Mouse (Mus musculus) lung, postnatal 0 days (tissue): ENCODE measurements at regions not wholly inside any gene's neighbourhood (a gene's known extent, or its start where the extent isn't known, plus 50 kb on each side); places are given as distances from the start of the nearest gene placed in this dataset.

Source experiments
- ATAC-seq: fragments of 200-750 bp; cut with Nextera tagmentation; 2 replicates; pipeline ENCODE4 v1.8.0; 2017; ENCODE audit warnings: moderate library complexity
- DNase-seq: peaks from one replicate; pipeline ENCODE4 v3.0.0-alpha.2; 2016; ENCODE audit warnings: low spot score
- H3K27ac ChIP-seq: fragments of 300-500 bp; sonication (generic); 2 replicates; pipeline ENCODE4 v1.5.1; 2014; ENCODE audit warnings: antibody characterized with exemption, mild to moderate bottlenecking, low read length, mixed read lengths
- H3K27me3 ChIP-seq: fragments of 300-500 bp; sonication (generic); replicated peaks from 2 replicates; pipeline ENCODE4 v1.6.1; 2014; ENCODE audit warnings: low read length, mixed read lengths; ENCODE audit not compliant: insufficient read depth
- H3K36me3 ChIP-seq: fragments of 300-500 bp; sonication (generic); 2 replicates; pipeline ENCODE4 v1.6.1; 2014; ENCODE audit warnings: low read length, mixed read lengths; ENCODE audit not compliant: insufficient read depth
- H3K4me1 ChIP-seq: fragments of 300-500 bp; sonication (generic); 2 replicates; pipeline ENCODE4 v1.6.1; 2014; ENCODE audit warnings: antibody characterized with exemption, low read depth, low read length, mixed read lengths; ENCODE audit not compliant: insufficient read depth
- H3K4me2 ChIP-seq: fragments of 300-500 bp; sonication (generic); replicated peaks from 2 replicates; pipeline ENCODE4 v1.6.1; 2014; ENCODE audit warnings: low read depth, mild to moderate bottlenecking, low read length, moderate library complexity, mixed read lengths
- H3K4me3 ChIP-seq: fragments of 300-500 bp; sonication (generic); 2 replicates; pipeline ENCODE4 v1.5.1; 2014; ENCODE audit warnings: low read depth, low read length
- H3K9ac ChIP-seq: fragments of 300-500 bp; sonication (generic); replicated peaks from 2 replicates; pipeline ENCODE4 v1.6.1; 2014; ENCODE audit warnings: low read depth, mild to moderate bottlenecking
- H3K9me3 ChIP-seq: fragments of 300-500 bp; sonication (generic); 2 replicates; pipeline ENCODE4 v1.6.1; 2016; ENCODE audit warnings: low read length, mixed read lengths
- CTCF ChIP-seq: IDR thresholded peaks from 2 replicates; pipeline ENCODE4 v1.5.1; 2016; ENCODE audit warnings: antibody characterized with exemption, mild to moderate bottlenecking
- EP300 ChIP-seq: IDR thresholded peaks from 2 replicates; pipeline ENCODE4 v1.6.1; 2016; ENCODE audit warnings: antibody characterized with exemption, mild to moderate bottlenecking, control low read depth
- WGBS: fragments of 180-500 bp; shearing (Covaris S2); extraction: QIAGEN DNeasy Blood & Tissue Kit; methylation state at CpG from one replicate; pipeline ENCODE4 v1.1.7; 2014; 5-methylcytosine and 5-hydroxymethylcytosine counted together

DNA sequence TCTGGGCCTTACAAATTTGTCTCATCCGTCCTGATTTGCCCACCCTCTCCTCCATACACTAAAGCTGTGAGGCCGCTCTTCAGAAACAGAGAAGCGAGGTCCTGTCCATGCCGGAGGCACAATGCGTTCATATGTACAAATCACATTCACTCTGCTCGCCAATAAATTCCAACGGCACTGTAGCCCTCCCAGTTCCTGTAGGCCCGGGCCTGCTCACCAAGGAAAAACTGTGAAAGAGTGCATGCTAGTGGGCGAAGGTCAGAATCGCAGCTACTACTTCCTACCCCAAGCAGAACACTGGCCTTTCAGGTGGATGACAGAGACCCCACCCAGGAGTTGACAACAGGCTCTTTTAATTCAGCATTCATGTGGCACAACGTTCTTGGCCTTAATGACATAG lies 278.7 kb downstream of the Insig2 start:
- WGBS, result 28% methylated on average over 11 of the region's 11 CpGs

DNA sequence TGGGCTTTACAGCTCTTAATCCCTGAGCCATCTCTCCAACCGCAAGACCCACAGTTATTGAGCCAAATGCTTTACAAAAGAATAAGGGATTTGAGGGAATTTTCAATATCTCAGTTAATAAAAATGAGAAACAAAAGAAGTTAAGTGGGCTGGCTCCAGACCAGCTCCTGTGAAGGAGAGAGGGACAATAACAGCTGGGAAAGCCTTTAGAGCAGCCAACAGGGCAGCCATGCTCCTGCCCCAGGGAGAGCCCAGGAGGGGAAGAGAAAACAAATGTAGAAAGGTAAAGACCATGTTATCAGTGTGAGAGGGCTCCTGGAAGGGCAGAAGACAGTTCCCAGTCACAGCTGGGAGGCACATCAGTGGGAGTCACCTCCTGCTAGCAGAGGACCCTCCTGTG lies 257.8 kb downstream of the Insig2 start:
- no peak overlapping the region for H3K4me2 ChIP-seq
- H3K9ac ChIP-seq, result no peak overlapping the region
- no peaks in the 10 kb centered on the region for H3K9me3 ChIP-seq
- no peak for TF ChIP-seq CTCF
- TF ChIP-seq EP300, result no peak
- no peak overlapping the region for H3K27ac ChIP-seq
- 76% methylated on average over 1 of the region's 1 CpGs for WGBS
- no peak for ATAC-seq
- H3K4me3 ChIP-seq, result no peak overlapping the region
- no peak for DNase-seq
- no peaks in the 10 kb centered on the region for H3K36me3 ChIP-seq
- H3K4me1 ChIP-seq, result no peaks in the 10 kb centered on the region
- no peaks in the 10 kb centered on the region for H3K27me3 ChIP-seq

More for the DNA sequence above, 278.7 kb downstream of the Insig2 start:
- no peaks in the 10 kb centered on the region for H3K9me3 ChIP-seq
- no peak overlapping the region for H3K4me3 ChIP-seq
- H3K27me3 ChIP-seq, result no peaks in the 10 kb centered on the region
- TF ChIP-seq CTCF (peak; percentile 53), EP300 (no peak)
- no peaks in the 10 kb centered on the region for H3K4me1 ChIP-seq
- no peak overlapping the region for H3K4me2 ChIP-seq
- no peaks in the 10 kb centered on the region for H3K36me3 ChIP-seq
- H3K27ac ChIP-seq, result no peak overlapping the region
- no peak overlapping the region for H3K9ac ChIP-seq
- ATAC-seq, result no peak
- DNase-seq, result peak; percentile 49

GRCm38 (mm10) chr1:121082839-121083238 lies 249.6 kb downstream of the Insig2 start:
- Histone ChIP-seq H3K27me3 (no peaks in the 10 kb centered on the region), H3K27ac (no peak overlapping the region), H3K9ac (no peak overlapping the region), H3K4me3 (no peak overlapping the region), H3K4me1 (no peaks in the 10 kb centered on the region), H3K36me3 (no peaks in the 10 kb centered on the region), H3K4me2 (no peak overlapping the region), H3K9me3 (no peaks in the 10 kb centered on the region)
- WGBS, result 43% methylated on average over 5 of the region's 5 CpGs
- ATAC-seq, result no peak
- no peak for DNase-seq
- TF ChIP-seq EP300 (no peak), CTCF (no peak)

GRCm38 (mm10) chr1:121085101-121085727 lies 247.2 kb downstream of the Insig2 start:
- Histone ChIP-seq H3K36me3 (no peaks in the 10 kb centered on the region), H3K27ac (no peak overlapping the region), H3K4me1 (no peaks in the 10 kb centered on the region), H3K9me3 (no peaks in the 10 kb centered on the region), H3K9ac (no peak overlapping the region), H3K4me3 (no peak overlapping the region), H3K4me2 (no peak overlapping the region), H3K27me3 (no peaks in the 10 kb centered on the region)
- DNase-seq, result no peak
- ATAC-seq, result no peak
- no peak for TF ChIP-seq CTCF
- TF ChIP-seq EP300, result no peak
- WGBS, result 37% methylated on average over 2 of the region's 2 CpGs

GRCm38 (mm10) chr1:121087124-121087887 lies 245.1 kb downstream of the Insig2 start:
- WGBS, result 29% methylated on average over 7 of the region's 7 CpGs
- no peaks in the 10 kb centered on the region for H3K36me3 ChIP-seq
- H3K4me3 ChIP-seq, result no peak overlapping the region
- no peak for ATAC-seq
- H3K27ac ChIP-seq, result no peak overlapping the region
- H3K4me1 ChIP-seq, result no peaks in the 10 kb centered on the region
- H3K9me3 ChIP-seq, result no peaks in the 10 kb centered on the region
- TF ChIP-seq EP300, result no peak
- no peak for TF ChIP-seq CTCF
- H3K27me3 ChIP-seq, result no peaks in the 10 kb centered on the region
- no peak overlapping the region for H3K9ac ChIP-seq
- no peak for DNase-seq
- no peak overlapping the region for H3K4me2 ChIP-seq

GRCm38 (mm10) chr1:121090628-121091027 lies 241.8 kb downstream of the Insig2 start:
- DNase-seq, result no peak
- H3K36me3 ChIP-seq, result no peaks in the 10 kb centered on the region
- H3K4me3 ChIP-seq, result no peak overlapping the region
- no peaks in the 10 kb centered on the region for H3K4me1 ChIP-seq
- H3K4me2 ChIP-seq, result no peak overlapping the region
- ATAC-seq, result no peak
- H3K27me3 ChIP-seq, result no peaks in the 10 kb centered on the region
- no peaks in the 10 kb centered on the region for H3K9me3 ChIP-seq
- H3K9ac ChIP-seq, result no peak overlapping the region
- TF ChIP-seq CTCF, result no peak
- WGBS, result 82% methylated on average over 4 of the region's 4 CpGs
- no peak overlapping the region for H3K27ac ChIP-seq
